Mouse (Mus musculus): ENCODE measurements at regions not wholly inside any gene's neighbourhood (a gene's known extent, or its start where the extent isn't known, plus 50 kb on each side); places are given as distances from the start of the nearest gene placed in this dataset.
"Not testable (repeated sequence)": the region's sequence is repeated elsewhere in the genome, so short reads cannot be mapped to it uniquely, and the experiment has no call there.

- H3K27me3 ChIP-seq (ENCODE audit: control insufficient read depth, insufficient read depth, low read length, poor library complexity, severe bottlenecking); DNase-seq (ENCODE audit: low read depth, low spot score); H3K36me3 ChIP-seq (ENCODE audit: control insufficient read depth, insufficient read depth, low read length, poor library complexity, severe bottlenecking): not testable (repeated sequence)
These were observed 115.6 kb downstream of the Sec16b start for GRCm38 (mm10) chr1:157622156-157622555.

- DNase-seq (ENCODE audit: low read depth, low spot score) = no peak
- Histone ChIP-seq H3K36me3 (ENCODE audit: control insufficient read depth, insufficient read depth, low read length, poor library complexity, severe bottlenecking) (no peaks in the 10 kb centered on the region), H3K27me3 (ENCODE audit: control insufficient read depth, insufficient read depth, low read length, poor library complexity, severe bottlenecking) (no peaks in the 10 kb centered on the region)
These were observed 126.1 kb downstream of the Sec16b start for GRCm38 (mm10) chr1:157632586-157632985.

- Histone ChIP-seq H3K27me3 (ENCODE audit: control insufficient read depth, insufficient read depth, low read length, poor library complexity, severe bottlenecking) (no peaks in the 10 kb centered on the region), H3K36me3 (ENCODE audit: control insufficient read depth, insufficient read depth, low read length, poor library complexity, severe bottlenecking) (no peaks in the 10 kb centered on the region)
- no peak for DNase-seq (ENCODE audit: low read depth, low spot score)
These were observed 126.9 kb downstream of the Sec16b start for GRCm38 (mm10) chr1:157633470-157633869.

GRCm38 (mm10) chr1:157635776-157636175 lies 129.2 kb downstream of the Sec16b start:
- no peaks in the 10 kb centered on the region for H3K27me3 ChIP-seq (ENCODE audit: control insufficient read depth, insufficient read depth, low read length, poor library complexity, severe bottlenecking)
- no peak for DNase-seq (ENCODE audit: low read depth, low spot score)
- H3K36me3 ChIP-seq (ENCODE audit: control insufficient read depth, insufficient read depth, low read length, poor library complexity, severe bottlenecking) = no peaks in the 10 kb centered on the region

GRCm38 (mm10) chr1:157643524-157643923 lies 137.0 kb downstream of the Sec16b start:
- Histone ChIP-seq H3K27me3 (ENCODE audit: control insufficient read depth, insufficient read depth, low read length, poor library complexity, severe bottlenecking) (no peaks in the 10 kb centered on the region), H3K36me3 (ENCODE audit: control insufficient read depth, insufficient read depth, low read length, poor library complexity, severe bottlenecking) (no peaks in the 10 kb centered on the region)
- no peak for DNase-seq (ENCODE audit: low read depth, low spot score)

GRCm38 (mm10) chr1:157645682-157646421 lies 139.3 kb downstream of the Sec16b start:
- no peak for DNase-seq (ENCODE audit: low read depth, low spot score)
- Histone ChIP-seq H3K27me3 (ENCODE audit: control insufficient read depth, insufficient read depth, low read length, poor library complexity, severe bottlenecking) (no peaks in the 10 kb centered on the region), H3K36me3 (ENCODE audit: control insufficient read depth, insufficient read depth, low read length, poor library complexity, severe bottlenecking) (no peaks in the 10 kb centered on the region)

GRCm38 (mm10) chr1:157655446-157655845 lies 148.9 kb downstream of the Sec16b start:
- Histone ChIP-seq H3K36me3 (ENCODE audit: control insufficient read depth, insufficient read depth, low read length, poor library complexity, severe bottlenecking) (no peaks in the 10 kb centered on the region), H3K27me3 (ENCODE audit: control insufficient read depth, insufficient read depth, low read length, poor library complexity, severe bottlenecking) (no peaks in the 10 kb centered on the region)
- no peak for DNase-seq (ENCODE audit: low read depth, low spot score)

- no peak for DNase-seq (ENCODE audit: low read depth, low spot score)
- Histone ChIP-seq H3K36me3 (ENCODE audit: control insufficient read depth, insufficient read depth, low read length, poor library complexity, severe bottlenecking) (no peaks in the 10 kb centered on the region), H3K27me3 (ENCODE audit: control insufficient read depth, insufficient read depth, low read length, poor library complexity, severe bottlenecking) (no peaks in the 10 kb centered on the region)
These were observed 163.1 kb downstream of the Sec16b start for GRCm38 (mm10) chr1:157669626-157670025.

- H3K27me3 ChIP-seq (ENCODE audit: control insufficient read depth, insufficient read depth, low read length, poor library complexity, severe bottlenecking) = no peaks in the 10 kb centered on the region
- no peak for DNase-seq (ENCODE audit: low read depth, low spot score)
- no peaks in the 10 kb centered on the region for H3K36me3 ChIP-seq (ENCODE audit: control insufficient read depth, insufficient read depth, low read length, poor library complexity, severe bottlenecking)
These were observed 177.8 kb downstream of the Sec16b start for GRCm38 (mm10) chr1:157684356-157684755.

- Histone ChIP-seq H3K27me3 (ENCODE audit: control insufficient read depth, insufficient read depth, low read length, poor library complexity, severe bottlenecking) (no peaks in the 10 kb centered on the region), H3K36me3 (ENCODE audit: control insufficient read depth, insufficient read depth, low read length, poor library complexity, severe bottlenecking) (no peaks in the 10 kb centered on the region)
- DNase-seq (ENCODE audit: low read depth, low spot score) = no peak
These were observed 188.7 kb downstream of the Sec16b start for GRCm38 (mm10) chr1:157695198-157695597.

- no peaks in the 10 kb centered on the region for H3K36me3 ChIP-seq (ENCODE audit: control insufficient read depth, insufficient read depth, low read length, poor library complexity, severe bottlenecking)
- no peaks in the 10 kb centered on the region for H3K27me3 ChIP-seq (ENCODE audit: control insufficient read depth, insufficient read depth, low read length, poor library complexity, severe bottlenecking)
- no peak for DNase-seq (ENCODE audit: low read depth, low spot score)
These were observed 197.1 kb downstream of the Sec16b start for GRCm38 (mm10) chr1:157703639-157704038.

GRCm38 (mm10) chr1:157705364-157705763 lies 198.8 kb downstream of the Sec16b start:
- Histone ChIP-seq H3K36me3 (ENCODE audit: control insufficient read depth, insufficient read depth, low read length, poor library complexity, severe bottlenecking) (no peaks in the 10 kb centered on the region), H3K27me3 (ENCODE audit: control insufficient read depth, insufficient read depth, low read length, poor library complexity, severe bottlenecking) (no peaks in the 10 kb centered on the region)
- DNase-seq (ENCODE audit: low read depth, low spot score) = no peak

- no peak for DNase-seq (ENCODE audit: low read depth, low spot score)
- H3K27me3 ChIP-seq (ENCODE audit: control insufficient read depth, insufficient read depth, low read length, poor library complexity, severe bottlenecking) = no peaks in the 10 kb centered on the region
- H3K36me3 ChIP-seq (ENCODE audit: control insufficient read depth, insufficient read depth, low read length, poor library complexity, severe bottlenecking) = no peaks in the 10 kb centered on the region
These were observed 200.7 kb downstream of the Sec16b start for GRCm38 (mm10) chr1:157707256-157707655.

- no peak for DNase-seq (ENCODE audit: low read depth, low spot score)
- no peaks in the 10 kb centered on the region for H3K27me3 ChIP-seq (ENCODE audit: control insufficient read depth, insufficient read depth, low read length, poor library complexity, severe bottlenecking)
- no peaks in the 10 kb centered on the region for H3K36me3 ChIP-seq (ENCODE audit: control insufficient read depth, insufficient read depth, low read length, poor library complexity, severe bottlenecking)
These were observed 202.6 kb downstream of the Sec16b start for GRCm38 (mm10) chr1:157709117-157709516.

GRCm38 (mm10) chr1:157710870-157711269 lies 204.3 kb downstream of the Sec16b start:
- DNase-seq (ENCODE audit: low read depth, low spot score) = no peak
- Histone ChIP-seq H3K27me3 (ENCODE audit: control insufficient read depth, insufficient read depth, low read length, poor library complexity, severe bottlenecking) (no peaks in the 10 kb centered on the region), H3K36me3 (ENCODE audit: control insufficient read depth, insufficient read depth, low read length, poor library complexity, severe bottlenecking) (no peaks in the 10 kb centered on the region)

GRCm38 (mm10) chr1:157712519-157712918 lies 206.0 kb downstream of the Sec16b start:
- Histone ChIP-seq H3K36me3 (ENCODE audit: control insufficient read depth, insufficient read depth, low read length, poor library complexity, severe bottlenecking) (no peaks in the 10 kb centered on the region), H3K27me3 (ENCODE audit: control insufficient read depth, insufficient read depth, low read length, poor library complexity, severe bottlenecking) (no peaks in the 10 kb centered on the region)
- no peak for DNase-seq (ENCODE audit: low read depth, low spot score)

Measured in splenic B cell, adult 2 months (primary cell).